Mouse (Mus musculus) cerebellum, adult (tissue): ENCODE data around the gene Acp7.

Experiments
- ATAC-seq: cut with Nextera tagmentation; 2 replicates; pipeline ENCODE4 v1.9.2; 2017; ENCODE audit warnings: mild to moderate bottlenecking, moderate library complexity, mixed read lengths; ENCODE audit not compliant: insufficient number of reproducible peaks, low FRiP score, low TSS enrichment

Gene Acp7

DNA sequence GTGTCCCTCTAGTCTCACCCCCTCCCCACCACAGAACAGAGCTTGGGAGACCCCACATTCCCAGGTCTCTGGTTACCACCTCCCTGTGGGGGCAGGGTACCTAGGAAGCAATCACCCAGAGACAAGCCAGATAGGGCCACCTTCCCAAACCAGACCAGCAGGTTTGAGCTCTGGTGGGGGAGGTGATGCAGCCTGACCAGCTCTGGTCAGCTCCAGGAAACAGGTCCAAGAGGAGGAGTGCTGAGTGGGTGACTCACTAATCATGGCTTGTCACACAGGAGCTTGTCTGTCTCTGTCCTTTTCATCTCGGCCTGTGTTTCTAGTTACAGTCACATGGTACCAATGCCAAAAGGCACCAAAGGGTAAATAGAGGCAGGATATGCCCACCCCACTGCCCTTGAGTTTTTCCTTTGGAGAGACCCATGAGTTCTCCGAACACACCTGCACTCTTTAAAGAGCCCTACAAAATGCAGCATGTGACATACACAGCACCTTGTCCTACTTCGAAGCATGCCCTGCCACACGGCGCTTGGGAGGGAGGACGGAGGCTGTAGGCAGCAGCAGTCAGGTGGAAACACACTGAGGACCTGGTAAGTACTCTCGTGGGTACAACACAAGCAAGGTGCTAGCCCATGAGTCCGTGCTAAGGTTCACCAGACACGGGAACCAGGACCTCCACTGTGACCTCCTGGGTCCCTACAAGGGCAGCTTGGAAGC is 53.1 kb downstream of the Acp7 start:
- ATAC-seq: 0 out of 2 replicates have a peak, but pooled peaks have one; percentile 15

- ATAC-seq: no peak
Measured at GRCm38 (mm10) chr7:28576271-28576914, 54.7 kb downstream of the Acp7 start.

DNA sequence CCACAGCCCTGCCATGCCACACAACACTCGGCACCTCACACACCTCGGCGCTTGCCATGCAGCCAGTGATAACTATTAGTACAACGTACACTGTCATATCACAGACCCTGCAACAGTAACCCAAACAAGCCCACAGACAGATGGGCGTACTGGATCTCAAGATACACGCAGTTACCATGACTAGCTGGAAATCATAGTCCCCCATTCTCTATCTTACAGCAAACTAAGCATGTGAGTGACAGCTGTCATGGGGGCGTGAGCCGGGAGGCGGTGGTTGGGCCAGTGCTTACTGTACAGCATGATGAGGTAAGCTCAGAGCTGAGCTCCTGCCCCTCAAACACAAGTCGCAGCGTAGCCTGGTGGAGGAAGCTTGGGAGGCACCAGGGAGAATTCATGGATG is 55.5 kb downstream of the Acp7 start:
- ATAC-seq: no peak

GRCm38 (mm10) chr7:28573236-28573635 is 57.9 kb downstream of the Acp7 start:
- no peak for ATAC-seq

DNA sequence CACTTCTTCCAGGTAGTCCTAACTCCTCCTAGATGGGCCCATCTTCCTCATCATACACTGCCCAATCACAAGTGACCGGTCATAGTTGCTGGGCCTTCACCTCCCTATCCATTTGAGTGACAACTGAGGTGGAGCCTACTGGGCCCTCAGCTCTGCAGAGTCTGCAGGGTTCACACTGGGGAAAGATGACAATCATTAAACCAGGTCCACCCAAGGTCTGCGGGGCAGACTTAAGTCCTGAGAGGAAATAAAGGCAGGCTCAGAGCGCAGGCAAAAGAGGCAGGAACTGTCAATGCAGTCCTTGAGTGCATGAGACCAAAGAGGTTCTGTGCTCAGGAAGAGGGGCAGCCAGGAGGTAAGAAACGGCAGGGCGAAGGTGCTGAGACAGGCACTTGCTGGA is 58.4 kb downstream of the Acp7 start:
- ATAC-seq: no peak

- no peak for ATAC-seq
Measured at GRCm38 (mm10) chr7:28570982-28571682, 60.0 kb downstream of the Acp7 start.

GRCm38 (mm10) chr7:28570291-28570981 is 60.7 kb downstream of the Acp7 start:
- ATAC-seq: no peak; the same call in 1 of the 2 replicates

DNA sequence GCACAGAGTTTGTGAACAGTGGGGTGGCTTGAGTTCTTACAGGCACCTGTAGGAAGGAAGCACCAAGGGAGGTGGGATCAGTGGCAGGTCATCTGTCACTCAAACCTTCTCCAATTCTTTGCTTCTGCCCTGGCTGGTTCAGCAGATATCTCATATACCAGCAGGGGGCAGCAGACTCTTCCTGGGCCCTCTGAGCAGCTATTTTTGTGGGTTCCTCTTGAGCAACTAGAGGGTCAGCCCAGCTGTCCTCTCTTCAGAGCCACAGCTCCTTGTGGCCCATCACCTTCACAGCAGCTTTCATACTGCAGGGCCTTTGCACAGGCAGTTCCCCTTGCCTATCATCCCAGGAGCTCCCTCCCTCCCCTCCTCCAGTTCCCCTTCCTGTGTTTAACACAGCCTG is 62.9 kb downstream of the Acp7 start:
- no peak for ATAC-seq

- no peak for ATAC-seq
Measured at GRCm38 (mm10) chr7:28567539-28567938, 63.6 kb downstream of the Acp7 start.

DNA sequence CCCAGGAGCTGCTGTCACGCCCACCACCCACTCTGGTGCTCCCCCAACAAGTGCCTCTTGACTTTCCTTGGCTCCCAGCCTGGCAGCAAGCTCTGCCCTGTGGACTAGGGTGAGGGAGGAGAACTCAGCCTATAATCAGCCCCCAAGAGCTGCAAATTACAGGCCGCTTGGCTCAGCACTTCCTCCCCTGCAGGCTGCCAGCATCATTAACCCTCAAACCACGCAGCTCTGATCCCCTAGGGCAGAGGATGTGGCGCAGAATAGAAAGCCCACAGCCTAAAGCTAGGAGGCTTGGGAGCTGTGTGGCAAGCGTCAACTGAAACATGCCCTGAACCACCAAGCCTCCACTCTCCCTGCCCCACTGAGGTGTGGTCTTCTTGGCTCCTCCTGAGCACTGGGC is 65.7 kb downstream of the Acp7 start:
- no peak for ATAC-seq

DNA sequence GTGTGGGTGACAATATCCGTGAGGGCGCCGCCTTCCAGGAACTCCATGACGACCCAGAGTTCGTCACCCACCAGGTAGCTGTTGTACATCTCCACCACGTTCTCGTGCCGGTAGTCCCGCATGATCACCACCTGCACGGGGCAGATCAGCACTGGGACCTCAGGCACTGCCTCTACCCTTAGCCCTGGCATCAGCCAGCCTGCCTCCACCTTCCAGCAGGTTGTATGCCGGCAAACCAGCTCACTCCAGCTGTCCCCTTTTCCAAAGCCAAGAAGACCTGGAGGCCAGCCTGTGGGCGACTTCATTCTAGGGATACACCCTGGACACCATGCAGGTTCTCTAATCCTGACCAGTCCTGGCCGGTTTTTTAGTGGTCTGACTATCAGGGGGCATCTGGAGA is 68.2 kb downstream of the Acp7 start:
- ATAC-seq: no peak

DNA sequence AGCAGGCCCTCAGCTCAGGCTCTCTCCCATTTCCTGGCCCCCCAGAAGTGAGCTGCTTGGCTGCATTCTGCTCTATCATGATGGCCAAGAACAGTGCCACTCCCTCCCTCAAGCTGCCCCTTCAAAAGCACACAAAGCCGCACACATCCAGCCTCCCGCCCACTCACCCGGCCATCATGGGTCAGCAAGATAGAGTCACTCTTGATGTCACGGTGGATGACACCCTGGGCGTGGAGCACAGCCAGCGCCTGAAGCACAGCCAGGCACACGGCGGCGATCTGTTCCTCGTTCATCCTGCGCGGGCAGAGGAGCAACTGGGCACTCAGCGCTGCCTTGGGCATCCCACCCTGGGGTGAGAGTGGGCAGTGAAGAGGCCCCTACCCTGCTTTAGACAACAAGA is 68.8 kb downstream of the Acp7 start:
- peak; percentile 45; the same call in 1 of the 2 replicates for ATAC-seq

DNA sequence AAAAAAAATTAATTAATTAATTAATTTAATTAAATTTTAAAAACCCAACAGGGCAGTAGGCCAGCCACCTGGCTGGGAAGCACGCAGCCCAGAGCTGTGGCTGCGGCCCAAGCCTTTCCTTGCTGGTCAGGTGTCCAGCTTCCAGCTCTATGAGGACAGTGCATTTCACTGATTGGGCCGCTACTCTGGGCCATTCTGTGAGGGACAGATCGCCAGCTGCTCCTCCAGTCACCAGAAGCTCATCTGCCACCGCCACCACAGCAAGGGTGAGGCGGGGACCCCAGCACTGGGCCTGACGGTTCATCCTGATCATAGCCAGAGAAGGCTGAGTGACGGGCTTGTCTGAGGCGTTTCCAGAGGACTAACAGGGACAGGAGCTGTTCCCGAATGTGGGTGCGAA is 69.2 kb downstream of the Acp7 start:
- ATAC-seq: no peak

DNA sequence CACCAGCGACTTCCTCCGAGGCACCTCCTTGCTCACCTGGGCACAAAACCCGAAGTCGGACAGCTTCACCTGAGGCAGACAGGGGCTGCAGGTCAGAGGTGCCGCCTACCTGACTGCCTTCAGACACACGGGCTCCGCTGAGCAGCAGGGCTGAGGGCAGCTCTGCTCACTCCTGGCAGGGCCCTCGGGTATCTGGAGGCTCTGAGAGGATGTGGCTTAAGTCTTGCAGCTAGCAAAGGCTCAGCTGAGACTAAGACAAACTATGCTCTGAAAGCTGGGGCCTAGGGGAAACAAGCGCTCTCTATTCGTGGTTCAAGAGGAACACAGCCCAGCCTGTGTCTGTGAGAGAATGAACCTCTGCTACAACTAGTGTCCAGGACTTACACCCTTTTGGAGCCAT is 70.3 kb downstream of the Acp7 start:
- ATAC-seq: no peak

DNA sequence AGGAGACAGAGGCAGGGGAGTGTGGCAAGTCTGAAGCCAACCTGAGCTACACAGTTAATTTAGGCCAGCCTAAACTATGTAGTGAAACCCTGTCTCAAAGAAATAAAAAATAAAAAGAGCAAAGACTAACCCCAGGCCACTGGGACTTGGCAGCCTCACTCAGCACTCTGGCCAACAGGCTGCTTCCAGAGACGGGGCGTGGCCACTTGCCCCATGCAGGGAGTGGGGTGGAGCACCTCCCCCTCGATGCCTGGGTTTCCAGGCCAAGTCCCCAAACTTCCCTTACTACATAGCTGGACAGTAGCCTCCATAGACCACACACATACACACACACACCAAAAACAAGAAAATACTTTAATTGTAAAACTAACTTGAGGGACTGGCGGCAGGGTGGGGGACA is 72.6 kb downstream of the Acp7 start:
- no peak for ATAC-seq

DNA sequence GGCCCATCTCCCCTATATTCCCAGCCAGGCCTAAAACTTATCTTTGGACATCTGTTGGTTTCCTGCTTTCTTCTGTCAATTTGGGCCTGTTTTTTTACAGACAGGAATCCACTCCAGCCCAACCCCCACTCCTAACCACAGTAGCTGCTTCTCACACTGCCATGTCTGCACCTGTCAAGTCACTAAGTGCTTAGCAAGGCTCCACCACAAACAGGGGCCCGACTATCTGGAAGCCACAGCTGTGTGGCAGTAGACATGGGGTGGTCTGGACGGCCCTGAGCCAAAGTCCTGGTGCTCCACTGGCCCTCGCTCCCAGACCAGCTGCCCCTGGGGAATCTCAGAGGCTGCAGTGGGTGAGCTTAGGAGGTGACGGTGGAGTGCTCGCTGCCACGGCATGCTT is 73.4 kb downstream of the Acp7 start:
- ATAC-seq: no peak
